Mouse (Mus musculus): ENCODE results near the gene Olfr146.

Olfr146 gene

DNA sequence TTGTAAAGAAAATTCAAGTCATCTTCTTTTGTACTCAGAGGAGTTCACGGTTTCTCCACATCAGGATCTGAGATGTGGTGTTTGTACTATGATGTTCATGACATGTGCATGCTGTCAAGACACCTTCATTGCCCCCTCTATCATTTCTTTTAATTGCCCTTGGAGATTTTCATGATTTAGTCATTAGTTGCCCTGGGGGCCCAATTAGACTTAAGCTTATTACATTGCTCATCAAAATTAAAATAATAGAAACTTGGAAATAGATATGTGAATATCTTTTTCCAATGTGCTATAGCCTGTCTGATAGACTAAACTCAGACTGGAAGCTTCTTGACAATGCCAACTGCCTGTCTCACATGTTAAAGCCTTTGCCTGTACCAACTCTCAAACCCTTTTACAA lies at the start of gene Olfr146:
Gene Olfr146 (minus strand): TSS at position 101 of the 400 bp plus-strand sequence.
- DNase-seq (ENCODE audit: low read depth, low spot score), result no peak
- Histone ChIP-seq H3K27me3 (ENCODE audit: control insufficient read depth, insufficient read depth, low read length, poor library complexity, severe bottlenecking) (no peaks in the 10 kb centered on the region), H3K36me3 (ENCODE audit: control insufficient read depth, insufficient read depth, low read length, poor library complexity, severe bottlenecking) (no peaks in the 10 kb centered on the region)

DNA sequence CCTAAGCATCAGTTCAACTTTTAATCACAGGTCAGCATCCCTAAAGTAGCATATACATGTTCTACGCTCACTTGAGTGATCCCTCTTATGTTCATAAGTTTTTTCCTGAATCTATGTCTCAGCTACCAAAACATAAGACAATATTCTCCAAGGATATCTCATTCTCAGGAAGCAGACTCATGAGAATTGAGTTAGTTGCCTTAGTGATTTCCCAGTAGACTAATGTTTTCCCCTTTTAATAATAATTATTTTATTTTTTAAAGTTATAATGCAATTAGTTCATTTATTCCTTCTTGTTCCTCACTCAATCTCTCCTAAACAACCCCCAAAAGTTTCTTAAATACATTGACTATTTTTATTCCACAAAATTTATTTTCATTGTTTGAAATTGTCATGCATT lies 41.7 kb upstream of the Olfr146 start, which contains the start of gene Olfr937:
Gene Olfr937 (minus strand): TSS at position 101 of the 400 bp plus-strand sequence.
- DNase-seq (ENCODE audit: low read depth, low spot score), result no peak
- Histone ChIP-seq H3K36me3 (ENCODE audit: control insufficient read depth, insufficient read depth, low read length, poor library complexity, severe bottlenecking) (no peaks in the 10 kb centered on the region), H3K27me3 (ENCODE audit: control insufficient read depth, insufficient read depth, low read length, poor library complexity, severe bottlenecking) (no peaks in the 10 kb centered on the region)

DNA sequence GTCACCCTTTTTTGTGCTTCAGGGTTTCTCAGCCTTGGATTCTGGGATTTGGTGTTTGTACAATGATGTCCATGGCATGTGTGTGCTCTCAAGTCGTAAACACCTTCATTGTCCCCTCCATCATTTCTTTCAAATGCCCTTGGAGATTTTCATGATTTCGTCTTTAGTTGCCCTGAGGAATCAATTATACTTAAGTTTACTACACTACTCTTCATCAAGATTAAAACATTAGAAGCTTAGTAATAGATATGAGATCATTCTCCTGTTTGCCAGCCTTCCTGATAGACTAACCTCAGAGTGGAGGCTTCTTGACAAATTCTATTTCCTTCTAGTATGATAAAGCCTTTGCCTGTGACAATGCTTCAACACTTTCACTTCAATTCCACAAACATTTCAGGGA lies 23.6 kb downstream of the Olfr146 start, which contains the start of gene Olfr935:
Gene Olfr935 (minus strand): TSS at position 101 of the 400 bp plus-strand sequence.
- Histone ChIP-seq H3K36me3 (ENCODE audit: control insufficient read depth, insufficient read depth, low read length, poor library complexity, severe bottlenecking) (no peaks in the 10 kb centered on the region), H3K27me3 (ENCODE audit: control insufficient read depth, insufficient read depth, low read length, poor library complexity, severe bottlenecking) (no peaks in the 10 kb centered on the region)
- DNase-seq (ENCODE audit: low read depth, low spot score), result no peak

DNA sequence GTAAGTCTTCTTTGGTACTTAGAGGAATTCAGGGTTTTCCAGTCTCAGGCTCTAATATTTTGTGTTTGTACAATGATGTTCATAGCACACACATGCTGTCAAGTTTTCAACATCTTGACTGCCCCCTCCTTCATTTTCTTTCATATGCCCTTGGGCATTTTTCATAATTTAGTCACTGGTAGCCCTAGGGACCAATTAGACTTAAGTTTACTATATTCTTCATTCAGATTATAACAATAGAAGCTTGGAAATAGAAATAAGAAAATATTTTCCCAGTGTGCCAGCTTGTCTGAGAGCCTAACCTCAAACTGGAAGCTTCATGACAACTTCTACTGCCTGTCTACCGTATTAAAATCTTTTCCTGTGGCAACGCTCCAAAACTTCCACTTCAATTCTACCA lies 35.0 kb downstream of the Olfr146 start, which contains the start of gene Olfr934:
Gene Olfr934 (minus strand): TSS at position 101 of the 400 bp plus-strand sequence.
- H3K27me3 ChIP-seq (ENCODE audit: control insufficient read depth, insufficient read depth, low read length, poor library complexity, severe bottlenecking), result no peaks in the 10 kb centered on the region
- no peak for DNase-seq (ENCODE audit: low read depth, low spot score)

DNA sequence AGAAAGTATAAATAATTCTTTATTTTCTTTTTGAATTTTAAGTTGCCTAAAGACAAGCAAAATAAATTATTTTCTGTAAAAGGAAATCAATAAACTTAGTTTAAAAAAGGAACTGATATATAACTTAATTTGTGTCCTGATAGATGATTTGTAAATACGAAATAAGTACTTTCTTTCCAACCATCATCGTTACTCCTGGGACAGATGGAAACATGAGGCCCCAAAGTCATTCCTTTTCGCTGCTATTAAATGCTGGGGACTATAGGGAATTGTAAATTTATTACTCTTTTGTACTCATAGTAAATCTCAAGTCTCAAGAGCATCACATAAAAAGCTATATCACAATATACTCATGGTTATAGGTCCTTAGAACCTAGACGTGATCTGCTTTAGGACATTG lies 51.2 kb downstream of the Olfr146 start, which contains the start of gene Olfr933:
Gene Olfr933 (plus strand): TSS at position 301 of the 400 bp plus-strand sequence.
- Histone ChIP-seq H3K36me3 (ENCODE audit: control insufficient read depth, insufficient read depth, low read length, poor library complexity, severe bottlenecking) (no peaks in the 10 kb centered on the region), H3K27me3 (ENCODE audit: control insufficient read depth, insufficient read depth, low read length, poor library complexity, severe bottlenecking) (no peaks in the 10 kb centered on the region)

More for the DNA sequence above, 35.0 kb downstream of the Olfr146 start, which contains the start of gene Olfr934:
- H3K36me3 ChIP-seq (ENCODE audit: control insufficient read depth, insufficient read depth, low read length, poor library complexity, severe bottlenecking), result no peaks in the 10 kb centered on the region

More for the DNA sequence above, 51.2 kb downstream of the Olfr146 start, which contains the start of gene Olfr933:
- DNase-seq (ENCODE audit: low read depth, low spot score), result no peak
